Mouse (Mus musculus): ENCODE measurements around the gene Rgs6.

- no peak for TF ChIP-seq POLR2A (IDR thresholded peaks at IDR 0.05; ENCODE audit: insufficient read depth, low read length)
- TF ChIP-seq EP300 (IDR thresholded peaks at IDR 0.05; ENCODE audit: insufficient read depth, low read depth, low read length): no peak
- TF ChIP-seq CTCF (IDR thresholded peaks at IDR 0.05; ENCODE audit: low read depth, low read length): no peak
Observed at GRCm38 (mm10) chr12:83072951-83073878, 485.1 kb downstream of the Rgs6 start.

Measured in ES-Bruce4 (cell line).